Comparison of ENCODE assay signal across 10 mouse cellular contexts in genomic region chr9:12380732-12381645, GRCm38 (mm10).
DNase-seq lines count a peak whose midpoint lies in the region; ATAC-seq lines count a peak whose summit lies in the region.
"Had no signal": no experiment of that assay in that cellular context is flagged by ENCODE, and none has a peak within 500 bp of the region (broad histone marks: within the 10 kb centered on the region; RNA-seq: fewer than 3 reads in every experiment).

No protein-coding gene starts in this region.

- H3K4me3 ChIP-seq in neural tube, embryonic 13.5 days, result no peak overlapping the region
- H3K4me3 ChIP-seq: intestine, embryonic 15.5 days; liver, embryonic 13.5 days had no signal

- no peaks in the 10 kb centered on the region for H3K36me3 ChIP-seq in neural tube, embryonic 13.5 days
- H3K36me3 ChIP-seq: intestine, embryonic 15.5 days; liver, embryonic 13.5 days had no signal

- no peak overlapping the region for H3K9ac ChIP-seq in neural tube, embryonic 13.5 days
- H3K9ac ChIP-seq: intestine, embryonic 15.5 days; liver, embryonic 13.5 days had no signal

- WGBS in neural tube, embryonic 13.5 days, result 3% methylated on average over 4 of the region's 4 CpGs

- H3K27me3 ChIP-seq in neural tube, embryonic 13.5 days, result no peaks in the 10 kb centered on the region
- H3K27me3 ChIP-seq: intestine, embryonic 15.5 days; liver, embryonic 13.5 days had no signal

- peaks cover 9% of the 10 kb centered on the region for H3K4me1 ChIP-seq in neural tube, embryonic 13.5 days (replicated peaks)
- H3K4me1 ChIP-seq: intestine, embryonic 15.5 days; liver, embryonic 13.5 days had no signal

- ATAC-seq in neural tube, embryonic 13.5 days (ENCODE audit: low read depth), result peak; percentile 76; the same call in 1 of the 2 replicates
- ATAC-seq in cerebellum, adult (ENCODE audit: insufficient number of reproducible peaks, low FRiP score, low TSS enrichment), result no peak
- ATAC-seq: intestine, embryonic 15.5 days had no signal

- H3K27ac ChIP-seq in neural tube, embryonic 13.5 days (replicated peaks), result peak overlapping the region; percentile 55; the same call in 1 of the 2 replicates
- H3K27ac ChIP-seq: intestine, embryonic 15.5 days; liver, embryonic 13.5 days had no signal

- peak; percentile 33 to 46 for DNase-seq in cerebellum, postnatal 10 days
- DNase-seq in cerebellum, adult 9-11 months, result no peak
- DNase-seq in layer of hippocampus, adult 9-11 months, result peak; percentile 5
- DNase-seq in layer of hippocampus, postnatal 25 days (ENCODE audit: extremely low spot score in 1 of 2, low spot score in 1 of 2), result no peak
- peak; percentile 23 for DNase-seq in kidney, adult 18-20 months
- no peak for DNase-seq in lung, postnatal 10 days
- DNase-seq: liver, embryonic 13.5 days had no signal

- no peak overlapping the region for H3K4me2 ChIP-seq in neural tube, embryonic 13.5 days
- H3K4me2 ChIP-seq: intestine, embryonic 15.5 days; liver, embryonic 13.5 days had no signal

- H3K9me3 ChIP-seq in neural tube, embryonic 13.5 days, result no peaks in the 10 kb centered on the region
- H3K9me3 ChIP-seq: intestine, embryonic 15.5 days; liver, embryonic 13.5 days had no signal

Comparison
In these comparisons a context has a peak if more than half of its experiments do, and no peak if none do; other contexts are left out.
1. DNase-seq: peak in cerebellum, postnatal 10 days (2 of 2), layer of hippocampus, adult 9-11 months (single experiment) and kidney, adult 18-20 months (single experiment); none in cerebellum, adult 9-11 months (single experiment), layer of hippocampus, postnatal 25 days (0 of 2) and lung, postnatal 10 days (single experiment).